Mouse (Mus musculus) heart, adult 2 months (tissue): ENCODE measurements around the gene Atp2a1. TPM values are rescaled to one million over a fixed set of nuclear protein-coding genes. Genes with fewer than 3 reads are reported as not detected.

Experiments used
- DNase-seq, 2 experiments: peaks; one replicate each; pipeline ENCODE4 v3.0.0; 2021
- H3K27ac ChIP-seq: fragments of 200-600 bp; 2 replicates; pipeline ENCODE4 v1.8.1; 2022
- H3K27me3 ChIP-seq: fragments of 200-500 bp; 2 replicates; pipeline ENCODE4 v1.6.1; 2012; ENCODE audit warnings: mild to moderate bottlenecking, low read length, inconsistent platforms, mixed read lengths; ENCODE audit not compliant: control insufficient read depth, insufficient read depth
- H3K36me3 ChIP-seq: fragments of 200-500 bp; 2 replicates; pipeline ENCODE4 v1.6.1; 2012; ENCODE audit warnings: low read length, inconsistent platforms; ENCODE audit not compliant: control insufficient read depth, insufficient read depth
- H3K4me1 ChIP-seq: fragments of 200-500 bp; 2 replicates; pipeline ENCODE4 v1.6.1; 2011; ENCODE audit warnings: low read length; ENCODE audit not compliant: control insufficient read depth, insufficient read depth
- H3K4me3 ChIP-seq: fragments of 200-600 bp; 2 replicates; pipeline ENCODE4 v1.8.1; 2022
- H3K79me2 ChIP-seq: fragments of 200-500 bp; replicated peaks from 2 replicates; pipeline ENCODE4 v1.6.1; 2012; ENCODE audit warnings: mild to moderate bottlenecking, inconsistent platforms, low read length, moderate library complexity, mixed read lengths; ENCODE audit not compliant: control insufficient read depth, insufficient read depth
- H3K9ac ChIP-seq: fragments of 200-500 bp; 2 replicates; pipeline ENCODE4 v1.6.1; 2012; ENCODE audit warnings: low read depth, mild to moderate bottlenecking, control low read depth, inconsistent platforms, low read length, mixed read lengths
- CTCF ChIP-seq: fragments of 200-600 bp; IDR thresholded peaks from 2 replicates; pipeline ENCODE4 v1.8.1; 2022; ENCODE audit warnings: antibody characterized with exemption, mild to moderate bottlenecking, moderate library complexity
- EP300 ChIP-seq: fragments of 200-500 bp; IDR thresholded peaks from 2 replicates; pipeline ENCODE4 v1.6.1; 2011; ENCODE audit warnings: low read depth, low read length, control low read depth; ENCODE audit not compliant: insufficient read depth
- POLR2A ChIP-seq: fragments of 200-500 bp; IDR thresholded peaks from 2 replicates; pipeline ENCODE4 v1.6.1; 2011; ENCODE audit warnings: mild to moderate bottlenecking, low read depth, low read length, control low read depth; ENCODE audit not compliant: insufficient read depth
- WGBS: fragments of 180-500 bp; shearing (Covaris S2); methylation state at CpG from one replicate; pipeline ENCODE4 v1.1.7; 2018; 5-methylcytosine and 5-hydroxymethylcytosine counted together
- intact Hi-C: fragments of 180-260 bp; cut with DNase I; formaldehyde crosslinking; loops from one replicate; pipeline ENCODE4 v1.15.1; 2025
- polyA plus RNA-seq: library from polyadenylated mRNA; depleted of rRNA; stranded (reverse); fragments of >200 nt; gene quantifications from 2 replicates; pipeline ENCODE4 v1.2.3, GENCODE M21; 2012
- total RNA-seq, 2 experiments: library from RNA; stranded (reverse); gene quantifications; 2 replicates each; pipeline ENCODE4 v1.2.3; 2021

The Atp2a1 gene
- total and polyA plus RNA-seq, 3 experiments: 1.1 to 6.6 (median 1.3) TPM

GRCm38 (mm10) chr7:126466116-126466515 is 3.2 kb upstream of the Atp2a1 start:
- TF ChIP-seq POLR2A (no peak), EP300 (no peak)
- no peak overlapping the region for H3K9ac ChIP-seq
- H3K36me3 ChIP-seq: no peaks in the 10 kb centered on the region
- H3K4me1 ChIP-seq: peaks cover 2% of the 10 kb centered on the region; the same call in 1 of the 2 replicates
- no peak for DNase-seq
- WGBS: 63% methylated on average over 9 of the region's 9 CpGs
- H3K27ac ChIP-seq: peak overlapping the region; percentile 64
- intact Hi-C loops: loop anchor here (5.0 kb wide), 1 partner anchor 69 kb away; the partner anchor contains the start of gene Nfatc2ip
- no peak overlapping the region for H3K4me3 ChIP-seq
- no peaks in the 10 kb centered on the region for H3K27me3 ChIP-seq
- H3K79me2 ChIP-seq: no peaks in the 10 kb centered on the region

GRCm38 (mm10) chr7:126465246-126466030 is 2.5 kb upstream of the Atp2a1 start:
- DNase-seq: peak in 1 of 2 experiments; percentile 64
- TF ChIP-seq POLR2A (peak; percentile 63), EP300 (no peak), CTCF (no peak)
- Histone ChIP-seq H3K9ac (0 out of 2 replicates have a peak overlapping the region, but pooled peaks have one; percentile 0), H3K27ac (peak overlapping the region; percentile 60), H3K27me3 (no peaks in the 10 kb centered on the region), H3K36me3 (no peaks in the 10 kb centered on the region), H3K79me2 (no peaks in the 10 kb centered on the region), H3K4me3 (no peak overlapping the region), H3K4me1 (peaks cover 2% of the 10 kb centered on the region; the same call in 1 of the 2 replicates)
- intact Hi-C loops: loop anchor here (5.0 kb wide), 1 partner anchor 68 kb away; the partner anchor contains the start of gene Nfatc2ip
- WGBS: 19% methylated on average over 7 of the region's 7 CpGs

DNA sequence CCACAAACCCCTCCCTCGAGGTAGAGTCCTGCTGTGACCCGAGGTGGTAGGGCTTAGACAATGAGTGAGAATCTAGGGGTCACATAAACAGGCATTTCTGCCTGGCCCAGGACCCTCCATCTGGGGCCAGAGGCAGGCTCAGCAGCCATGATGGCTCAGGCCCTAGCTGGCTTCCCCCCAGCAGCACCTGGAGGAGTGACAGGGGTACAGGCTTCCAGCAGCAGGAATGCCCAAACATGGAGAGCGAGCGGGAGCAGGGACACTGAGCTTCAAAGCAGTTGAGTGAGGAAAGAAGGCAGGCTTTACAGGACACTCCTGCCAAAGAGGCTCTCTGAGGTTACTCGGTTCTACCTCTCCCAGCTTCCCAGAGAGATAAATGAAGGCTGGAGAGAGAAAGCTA is 1.9 kb upstream of the Atp2a1 start:
- H3K36me3 ChIP-seq: no peaks in the 10 kb centered on the region
- no peaks in the 10 kb centered on the region for H3K27me3 ChIP-seq
- no peak overlapping the region for H3K9ac ChIP-seq
- peak overlapping the region; percentile 60 for H3K27ac ChIP-seq
- no peaks in the 10 kb centered on the region for H3K79me2 ChIP-seq
- TF ChIP-seq CTCF: no peak
- no peak for TF ChIP-seq EP300
- no peak for TF ChIP-seq POLR2A
- peak in 1 of 2 experiments; percentile 45 for DNase-seq
- intact Hi-C loops: loop anchor here (5.0 kb wide), 1 partner anchor 68 kb away; the partner anchor contains the start of gene Nfatc2ip
- 38% methylated on average over 5 of the region's 5 CpGs for WGBS
- peaks cover 2% of the 10 kb centered on the region; the same call in 1 of the 2 replicates for H3K4me1 ChIP-seq
- H3K4me3 ChIP-seq: no peak overlapping the region

DNA sequence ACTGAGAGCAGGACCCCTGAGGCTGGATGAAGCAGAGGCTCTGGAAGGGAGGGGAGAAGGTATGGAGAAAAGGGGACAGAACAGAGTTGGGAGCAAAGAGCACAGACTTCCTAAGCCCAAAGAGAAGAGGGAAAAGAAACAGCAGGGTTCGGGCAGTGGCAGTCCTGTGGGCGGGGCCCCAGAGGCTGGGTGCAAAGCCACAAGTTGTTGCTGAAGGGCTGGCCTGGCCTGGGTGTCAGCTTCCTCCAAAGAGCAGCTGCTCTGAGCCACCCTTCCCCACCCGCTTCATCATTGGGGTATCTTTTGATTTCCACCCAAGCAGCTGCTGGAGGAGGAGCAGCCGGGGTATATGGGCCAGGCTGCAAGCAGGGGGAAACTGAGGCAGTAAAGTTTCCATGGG is 1.2 kb upstream of the Atp2a1 start:
- H3K27me3 ChIP-seq: no peaks in the 10 kb centered on the region
- 66% methylated on average over 4 of the region's 4 CpGs for WGBS
- no peaks in the 10 kb centered on the region for H3K79me2 ChIP-seq
- H3K9ac ChIP-seq: no peak overlapping the region
- intact Hi-C loops: no loop called here
- H3K27ac ChIP-seq: no peak overlapping the region
- H3K4me3 ChIP-seq: no peak overlapping the region
- no peaks in the 10 kb centered on the region for H3K36me3 ChIP-seq
- H3K4me1 ChIP-seq: peaks cover 2% of the 10 kb centered on the region; the same call in 1 of the 2 replicates
- TF ChIP-seq CTCF (no peak), EP300 (no peak), POLR2A (no peak)
- peak in 1 of 2 experiments; percentile 39 for DNase-seq

DNA sequence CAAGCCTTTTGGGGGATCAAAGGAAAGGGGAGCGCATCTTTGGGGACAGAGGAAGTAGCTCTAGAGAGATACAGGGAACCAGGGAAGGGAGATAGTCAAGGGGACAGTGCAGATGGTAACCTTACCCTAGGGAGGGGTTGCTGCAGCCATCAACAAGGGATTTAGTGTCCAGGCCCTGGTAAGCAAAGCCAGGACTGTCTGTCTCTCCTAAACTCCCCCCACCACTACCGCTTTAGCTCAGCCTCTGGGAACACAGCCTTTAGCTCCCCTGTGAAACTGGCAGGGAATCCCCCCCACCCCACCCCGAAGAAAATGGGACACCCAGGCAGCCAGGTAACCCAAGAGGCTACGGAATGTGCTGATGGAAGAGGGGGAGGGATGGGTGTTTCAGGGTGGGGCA is 639 bp upstream of the Atp2a1 start:
- 73% methylated on average over 4 of the region's 4 CpGs for WGBS
- TF ChIP-seq EP300 (no peak), POLR2A (no peak), CTCF (no peak)
- Histone ChIP-seq H3K9ac (no peak overlapping the region), H3K27ac (no peak overlapping the region), H3K36me3 (no peaks in the 10 kb centered on the region), H3K4me1 (peaks cover 4% of the 10 kb centered on the region; the same call in 1 of the 2 replicates), H3K27me3 (no peaks in the 10 kb centered on the region), H3K79me2 (no peaks in the 10 kb centered on the region), H3K4me3 (no peak overlapping the region)
- DNase-seq: no peak
- intact Hi-C loops: no loop called here

- Histone ChIP-seq H3K79me2 (no peaks in the 10 kb centered on the region), H3K27ac (no peak overlapping the region), H3K27me3 (no peaks in the 10 kb centered on the region), H3K4me3 (no peak overlapping the region), H3K4me1 (peaks cover 4% of the 10 kb centered on the region; the same call in 1 of the 2 replicates), H3K9ac (no peak overlapping the region), H3K36me3 (no peaks in the 10 kb centered on the region)
- no peak for DNase-seq
- WGBS: 69% methylated on average over 3 of the region's 3 CpGs
- intact Hi-C loops: no loop called here
- no peak for TF ChIP-seq POLR2A
- no peak for TF ChIP-seq EP300
- TF ChIP-seq CTCF: no peak
These were observed 1.3 kb downstream of the Atp2a1 start for GRCm38 (mm10) chr7:126461626-126462025.
